Mouse (Mus musculus) B cell, adult (primary cell): Measurements from ENCODE around the gene Pabpn1. TPM values are rescaled to one million over a fixed set of nuclear protein-coding genes. Genes with fewer than 3 reads are reported as not detected.

Experiments
- total RNA-seq: library from RNA; stranded (reverse); gene quantifications from 4 replicates; pipeline ENCODE4 v1.2.4, GENCODE M21; 2023; ENCODE audit not compliant: inconsistent age

Pabpn1 gene
- total RNA-seq, result 262 to 290 TPM (median 280 TPM) in 4 replicates

DNA sequence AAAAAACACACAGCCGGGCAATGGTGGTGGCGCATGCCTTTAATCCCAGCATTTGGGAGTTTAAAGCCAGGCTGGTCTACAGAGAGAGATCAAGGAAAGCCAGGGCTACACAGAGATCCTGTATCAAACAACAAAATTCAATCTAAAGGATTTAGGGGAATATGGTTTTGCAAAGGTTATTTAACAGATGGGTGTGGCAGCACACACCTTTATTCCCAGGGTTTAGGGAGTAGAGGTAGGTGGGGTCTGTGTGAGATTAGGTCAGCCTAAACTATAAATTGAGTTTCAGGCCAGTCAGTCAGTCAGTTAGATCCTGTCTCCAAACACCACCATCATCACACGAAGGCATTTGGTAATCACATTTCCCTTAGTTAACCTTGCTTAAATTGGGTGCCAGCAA lies at the start of gene Pabpn1:
Gene Pabpn1 (plus strand): TSS at position 301 of the 400 bp plus-strand sequence.

GRCm38 (mm10) chr14:54870861-54871260 lies 21.4 kb upstream of the Pabpn1 start, which contains the start of gene Homez:
Gene Homez (minus strand): TSS chr14:54870961.

GRCm38 (mm10) chr14:54877048-54877715 lies 15.1 kb upstream of the Pabpn1 start, which contains the start of gene Ppp1r3e:
Gene Ppp1r3e (minus strand): TSS chr14:54877550.

DNA sequence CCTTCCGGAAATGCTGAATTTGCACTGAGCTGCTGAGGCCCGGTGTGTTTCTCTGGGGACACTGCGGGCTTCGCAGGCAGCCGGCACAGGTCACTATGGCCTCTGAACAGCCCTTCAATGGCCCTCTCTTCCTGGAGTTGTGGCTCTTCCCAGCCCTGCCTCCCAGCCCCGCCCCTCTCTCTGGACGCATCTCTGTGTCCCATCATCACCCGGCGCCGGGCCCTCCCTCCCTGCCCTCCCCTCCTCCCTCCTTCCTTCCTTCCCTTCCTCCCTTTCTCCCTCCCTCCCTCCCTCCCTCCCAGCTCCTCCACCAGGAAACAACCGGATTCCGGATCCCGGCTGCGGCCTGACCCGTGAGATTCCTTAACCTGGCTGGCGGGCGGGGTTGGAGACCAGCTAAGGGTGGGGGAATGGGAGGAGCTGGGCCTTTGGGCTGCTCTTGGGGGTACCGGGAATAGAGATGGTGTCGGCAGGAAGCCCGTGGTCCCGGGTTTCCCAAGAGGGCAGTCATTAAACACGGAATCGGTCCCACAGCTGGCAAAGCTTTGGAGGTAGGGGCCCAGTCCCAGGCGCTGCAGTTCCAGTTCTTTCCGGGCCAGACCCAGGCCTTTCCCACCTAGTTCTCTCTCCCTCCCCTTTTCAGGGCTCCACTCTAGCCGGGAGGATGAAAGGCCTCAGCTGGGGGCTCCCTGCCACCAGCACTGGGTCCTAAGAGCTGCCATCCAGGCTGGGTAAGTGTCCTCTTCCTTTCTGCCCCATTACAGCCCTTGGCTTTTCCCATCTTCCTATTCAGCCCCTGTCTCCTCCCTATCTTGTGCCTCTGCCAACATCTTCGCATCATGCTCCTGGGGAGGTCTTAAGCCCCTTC lies 8.9 kb upstream of the Pabpn1 start, which contains the start of the genes Bcl2l2 and Gm20521:
Gene Bcl2l2 (plus strand): TSS at position 224 of the 868 bp plus-strand sequence.
Gene Gm20521 (plus strand): TSS at position 288 of the 868 bp plus-strand sequence.

GRCm38 (mm10) chr14:54912886-54913285 lies 20.6 kb downstream of the Pabpn1 start, which contains the start of gene Slc22a17:
Gene Slc22a17 (minus strand): TSS chr14:54913132.

DNA sequence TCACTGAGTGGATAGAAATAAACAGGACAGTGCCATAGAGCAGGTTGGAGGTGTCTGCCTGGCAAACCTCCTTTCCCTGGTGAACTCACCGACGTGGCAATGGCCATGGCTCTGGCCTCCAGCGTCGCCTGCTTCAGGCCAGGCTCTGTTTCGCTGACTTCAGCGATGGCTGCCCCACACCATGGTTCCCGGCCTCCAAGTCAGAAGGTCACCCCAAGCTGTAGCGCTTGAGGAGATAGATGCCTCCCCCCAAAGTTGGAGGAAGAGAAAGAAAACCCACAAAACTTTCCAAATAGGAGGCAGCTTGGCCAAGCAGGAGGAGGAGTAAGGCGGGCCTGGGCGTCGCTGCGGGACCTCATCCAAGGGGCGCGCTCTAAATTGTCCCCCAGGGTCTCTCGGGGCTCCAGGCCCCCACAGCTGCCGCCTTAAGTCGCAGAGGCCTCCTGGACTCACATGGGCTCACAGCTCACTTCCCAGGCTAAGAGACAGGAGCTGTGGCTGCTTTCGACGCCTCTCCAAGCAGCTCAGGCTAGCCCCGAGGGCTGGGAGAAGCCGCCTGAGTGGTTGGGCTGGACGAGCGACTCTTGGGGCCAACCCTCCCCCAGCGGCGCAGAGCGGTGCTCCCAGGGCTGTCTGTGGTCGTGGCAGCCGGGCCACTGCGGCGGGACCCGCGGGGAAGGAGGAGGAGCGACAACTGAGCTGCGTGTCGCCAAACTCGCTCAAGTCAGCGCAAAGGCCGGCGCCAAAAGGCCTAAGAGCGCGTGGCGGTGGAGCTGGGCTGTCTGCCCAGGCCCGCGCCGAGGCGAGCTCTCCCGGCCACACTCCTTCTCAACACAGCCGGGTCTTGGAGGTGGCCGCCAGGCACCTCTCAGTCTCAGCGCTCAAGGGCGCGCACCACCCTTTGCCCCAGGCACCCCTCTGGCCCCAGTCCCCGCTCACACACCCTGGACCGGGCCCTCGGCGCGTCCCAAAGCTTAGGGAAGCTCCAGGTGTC lies 33.3 kb downstream of the Pabpn1 start, which contains the start of gene Efs:
Gene Efs (minus strand): TSS at position 778 of the 994 bp plus-strand sequence.

GRCm38 (mm10) chr14:54932645-54933150 lies 40.4 kb downstream of the Pabpn1 start, which contains the start of gene Il25:
Gene Il25 (plus strand): TSS chr14:54932695.

GRCm38 (mm10) chr14:54935904-54936830 lies 43.9 kb downstream of the Pabpn1 start, which contains the start of gene Cmtm5:
Gene Cmtm5 (plus strand): TSS chr14:54936261.

Other genes starting within 250 kb of the Pabpn1 start
- 25.3 to 32.9 TPM (median 30.5 TPM) in 4 replicates for gene 1700123O20Rik, start 206.3 kb upstream of the Pabpn1 start, total RNA-seq
- 488 to 550 TPM (median 542 TPM) in 4 replicates for gene Acin1, start 205.6 kb upstream of the Pabpn1 start, total RNA-seq
- not detected in 4 replicates for gene Gm29776, start 193.7 kb upstream of the Pabpn1 start, total RNA-seq
- gene Cebpe, start 180.3 kb upstream of the Pabpn1 start, total RNA-seq, result not detected in 4 replicates
- gene Slc7a8, start 110.6 kb upstream of the Pabpn1 start, total RNA-seq, result 0.27 to 0.51 TPM (median 0.37 TPM) in 4 replicates
- not detected in 4 replicates for gene Rnf212b, start 78.4 kb upstream of the Pabpn1 start, total RNA-seq
- 4.9 to 10.9 TPM (median 7.9 TPM) in 4 replicates for gene Homez, start 21.5 kb upstream of the Pabpn1 start, total RNA-seq
- gene Ppp1r3e, start 14.9 kb upstream of the Pabpn1 start, total RNA-seq, result 2.1 to 3.8 TPM (median 2.4 TPM) in 4 replicates
- 7.1 to 13.1 TPM (median 10.6 TPM) in 4 replicates for gene Bcl2l2, start 9.1 kb upstream of the Pabpn1 start, total RNA-seq
- 1.8 to 3.4 TPM (median 3.3 TPM) in 3 of 4 replicates, not detected in the other for gene Gm20521, start 9.1 kb upstream of the Pabpn1 start, total RNA-seq
- 2.4 to 3.5 TPM (median 2.8 TPM) in 4 replicates for gene Slc22a17, start 20.6 kb downstream of the Pabpn1 start, total RNA-seq
- not detected in 4 replicates for gene Efs, start 33.6 kb downstream of the Pabpn1 start, total RNA-seq
- gene Il25, start 40.2 kb downstream of the Pabpn1 start, total RNA-seq, result not detected in 4 replicates
- not detected in 4 replicates for gene Cmtm5, start 43.8 kb downstream of the Pabpn1 start, total RNA-seq
- gene Myh6, start 74.4 kb downstream of the Pabpn1 start, total RNA-seq, result not detected in 4 replicates
- gene Gm17428, start 84.4 kb downstream of the Pabpn1 start, total RNA-seq, result not detected in 4 replicates
- gene Myh7, start 102.1 kb downstream of the Pabpn1 start, total RNA-seq, result not detected in 4 replicates
- gene Ngdn, start 123.0 kb downstream of the Pabpn1 start, total RNA-seq, result 69.4 to 83.2 TPM (median 75.4 TPM) in 4 replicates
- gene Zfhx2, start 199.8 kb downstream of the Pabpn1 start, total RNA-seq, result 14.3 to 17.6 TPM (median 16.0 TPM) in 4 replicates
- 5.5 to 7.5 TPM (median 6.3 TPM) in 4 replicates for gene Thtpa, start 202.3 kb downstream of the Pabpn1 start, total RNA-seq
- 120 to 145 TPM (median 128 TPM) in 4 replicates for gene Ap1g2, start 214.1 kb downstream of the Pabpn1 start, total RNA-seq
- not detected in 4 replicates for gene Jph4, start 224.4 kb downstream of the Pabpn1 start, total RNA-seq